Mouse (Mus musculus) regulatory T cell (primary cell): ENCODE data around the gene Adcy1.
"Not testable (repeated sequence)": the region's sequence is repeated elsewhere in the genome, so short reads cannot be mapped to it uniquely, and the experiment has no call there.

ENCODE experiments used
- in situ Hi-C: fragments of 300-600 bp; cut with MboI, MseI; formaldehyde crosslinking; loops from one replicate; pipeline ENCODE4 v1.15.1; 2025; ENCODE audit warnings: high pct_unique_total_duplicates

Gene Adcy1

DNA sequence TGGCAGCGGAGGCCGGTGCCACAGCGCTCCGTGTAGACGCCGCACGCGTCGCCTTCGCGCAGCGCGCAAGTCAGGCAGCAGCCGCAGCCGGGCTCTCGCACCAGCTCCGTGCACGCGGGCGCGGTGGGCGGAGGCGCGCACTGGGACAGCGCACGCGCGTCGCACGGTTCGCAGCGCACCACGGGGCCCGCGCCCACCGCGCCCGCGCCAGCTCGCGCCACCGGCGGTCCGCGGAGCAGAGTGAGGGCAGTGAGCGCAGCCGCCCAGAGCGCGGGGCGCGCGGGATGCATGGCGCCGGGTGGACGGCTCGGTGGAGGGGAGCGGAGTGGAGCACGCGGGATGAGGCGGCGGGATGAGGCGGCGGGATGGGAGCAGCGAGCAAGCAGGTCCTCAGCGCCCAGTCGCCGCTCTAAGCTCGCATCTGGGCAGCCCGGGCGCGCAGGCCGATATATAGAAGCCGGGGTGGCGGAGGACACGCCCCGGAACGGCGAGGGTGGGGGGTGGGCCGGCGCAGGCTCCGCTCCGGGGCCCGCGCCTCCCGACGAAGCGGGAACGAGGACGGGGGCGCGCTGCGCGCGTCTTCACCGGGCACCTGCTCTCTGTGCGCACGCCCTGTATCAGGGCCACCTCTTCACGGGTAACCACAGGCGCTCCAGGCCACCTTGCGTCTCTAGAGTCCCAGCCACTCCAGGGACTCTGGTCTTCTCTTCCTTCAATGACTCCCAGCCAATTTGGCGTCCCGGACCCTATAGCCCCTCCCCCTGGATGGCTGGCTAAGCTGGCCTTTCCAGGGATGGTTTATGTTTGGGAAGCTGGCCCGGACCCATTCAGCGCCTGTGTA lies 150.4 kb downstream of the Adcy1 start, which contains the start of gene Igfbp3:
TSS of gene Igfbp3 (minus strand) at position 423 of the 841 bp plus-strand sequence.
- in situ Hi-C loops, result loop anchor here (5.0 kb wide), 1 partner anchor 1194 kb away; no protein-coding TSS in a partner anchor

DNA sequence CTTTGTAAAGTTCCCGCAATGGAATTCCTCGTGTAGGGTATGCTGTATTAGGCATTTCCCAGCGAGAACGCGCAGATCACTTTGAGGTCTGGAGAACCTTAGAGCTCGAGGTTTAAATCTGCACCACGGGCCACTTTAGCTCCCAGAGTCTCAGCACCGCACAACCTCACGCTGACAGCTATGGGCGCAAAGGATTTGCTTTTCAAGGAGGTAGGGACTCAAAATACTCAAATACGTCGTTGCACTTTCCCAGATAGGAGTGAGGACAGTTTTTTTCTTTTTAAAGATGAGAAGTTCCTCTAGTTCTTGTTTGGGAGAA lies 151.0 kb downstream of the Adcy1 start:
- in situ Hi-C loops, result loop anchor here (5.0 kb wide), 1 partner anchor 1193 kb away; no protein-coding TSS in a partner anchor

DNA sequence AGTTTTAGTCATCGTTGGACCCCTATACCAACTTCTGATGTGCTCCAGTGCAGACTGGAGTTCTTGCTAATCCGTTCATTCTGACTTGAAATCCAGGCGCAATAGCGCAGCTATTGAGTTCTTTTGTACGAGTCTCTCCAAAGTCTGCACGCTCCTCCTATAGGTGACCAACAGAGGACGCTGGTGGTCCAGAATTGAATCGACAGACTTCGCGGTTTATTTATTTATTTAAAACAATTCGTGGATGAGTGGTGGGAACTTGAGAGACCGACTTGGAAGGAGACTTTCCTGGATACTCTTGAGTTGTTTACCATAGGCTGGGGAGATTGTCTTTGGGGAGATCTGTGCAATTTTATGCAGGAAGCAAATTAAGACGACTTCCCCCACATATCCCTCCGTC lies 151.5 kb downstream of the Adcy1 start:
- in situ Hi-C loops, result loop anchor here (5.0 kb wide), 1 partner anchor 1193 kb away; no protein-coding TSS in a partner anchor

DNA sequence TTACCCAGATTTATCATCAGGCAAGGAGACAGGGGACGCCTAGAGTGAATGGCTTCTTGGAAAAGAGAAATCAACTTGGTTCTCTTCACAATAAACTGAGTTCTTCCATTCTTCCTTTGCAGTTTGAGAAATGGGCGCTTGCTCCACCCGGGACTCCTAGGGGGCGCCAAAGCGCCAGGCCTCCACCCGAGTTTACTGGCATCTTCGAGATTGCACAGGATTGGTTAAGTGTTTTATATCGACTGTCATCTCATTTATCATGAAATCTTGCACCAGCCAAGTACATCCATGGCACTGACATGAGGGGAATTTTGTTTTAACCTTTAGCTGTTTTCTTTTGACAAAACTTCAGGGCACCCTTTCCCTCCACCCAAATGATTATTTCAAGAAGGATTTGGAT lies 152.4 kb downstream of the Adcy1 start:
- in situ Hi-C loops, result no loop called here

DNA sequence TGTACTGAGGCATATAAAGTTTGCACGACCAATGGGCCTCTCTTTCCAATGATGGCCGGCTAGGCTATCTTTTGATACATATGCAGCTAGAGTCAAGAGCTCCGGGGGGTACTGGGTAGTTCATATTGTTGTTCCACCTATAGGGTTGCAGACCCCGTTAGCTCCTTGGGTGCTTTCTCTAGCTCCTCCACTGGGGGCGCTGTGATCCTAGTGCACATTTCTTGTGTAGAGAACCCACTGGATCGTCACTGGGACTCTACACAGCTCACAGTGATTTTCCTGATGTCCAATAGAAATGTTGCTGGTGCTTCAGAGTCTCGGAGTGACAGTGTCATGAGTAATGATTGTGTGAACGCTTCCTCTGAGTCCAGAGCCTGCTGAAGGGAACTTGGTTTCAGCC lies 158.5 kb downstream of the Adcy1 start:
- in situ Hi-C loops, result not testable (repeated sequence)

DNA sequence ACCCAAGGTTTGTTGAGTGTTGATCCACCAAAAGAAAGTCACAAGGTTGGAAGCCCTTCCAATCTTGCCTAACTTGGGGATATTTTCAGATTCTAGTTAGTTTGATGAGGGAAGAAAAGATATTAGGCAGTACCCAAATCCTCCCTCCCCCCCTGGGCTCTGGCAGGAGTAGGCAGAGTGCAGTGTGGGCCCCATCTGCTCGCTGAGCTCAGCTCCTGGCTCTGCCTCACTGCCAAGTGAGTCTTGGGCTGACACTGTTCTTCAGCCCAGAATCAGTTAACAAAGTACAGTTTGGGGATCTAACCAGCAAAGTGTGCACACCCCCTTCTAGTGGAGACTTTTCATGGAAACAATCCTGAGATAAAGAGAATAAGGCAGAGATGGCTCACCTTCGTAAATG lies 162.9 kb downstream of the Adcy1 start:
- in situ Hi-C loops, result no loop called here

DNA sequence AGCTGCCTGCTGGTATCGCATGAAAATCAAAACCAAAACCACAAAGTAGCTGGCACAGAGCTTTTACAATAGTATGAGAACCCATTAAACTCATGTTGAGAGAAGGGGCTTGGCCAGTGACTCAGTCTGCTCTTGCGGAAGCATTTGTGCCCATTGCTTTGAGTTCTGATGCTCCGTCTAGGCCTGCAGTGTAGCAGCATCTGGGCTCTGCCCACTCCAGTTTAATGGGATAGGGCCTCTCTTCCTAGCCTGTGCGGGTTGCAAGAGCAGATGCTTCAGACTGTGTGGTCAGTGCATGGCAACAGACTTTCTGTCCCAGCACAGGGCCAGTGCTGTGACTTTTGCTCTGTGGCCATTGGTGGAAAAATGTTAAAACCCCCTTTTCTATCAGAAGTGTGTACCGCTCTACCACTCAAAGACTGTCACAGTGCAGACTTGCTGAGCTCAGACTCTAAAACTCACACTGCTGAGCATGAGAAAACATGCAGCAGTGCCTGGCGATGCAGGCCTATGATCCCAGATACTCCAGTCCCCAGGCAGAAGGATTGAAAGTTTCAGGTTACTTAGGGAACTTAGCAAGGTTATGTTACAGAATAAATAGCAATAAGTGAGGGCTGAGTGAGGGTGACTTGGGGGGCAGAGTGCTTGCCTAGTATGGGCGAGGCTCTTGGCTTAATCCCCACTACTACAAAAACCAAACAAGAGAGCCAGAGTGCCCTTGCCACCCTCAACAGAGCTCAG lies 163.7 kb downstream of the Adcy1 start:
- in situ Hi-C loops, result no loop called here

DNA sequence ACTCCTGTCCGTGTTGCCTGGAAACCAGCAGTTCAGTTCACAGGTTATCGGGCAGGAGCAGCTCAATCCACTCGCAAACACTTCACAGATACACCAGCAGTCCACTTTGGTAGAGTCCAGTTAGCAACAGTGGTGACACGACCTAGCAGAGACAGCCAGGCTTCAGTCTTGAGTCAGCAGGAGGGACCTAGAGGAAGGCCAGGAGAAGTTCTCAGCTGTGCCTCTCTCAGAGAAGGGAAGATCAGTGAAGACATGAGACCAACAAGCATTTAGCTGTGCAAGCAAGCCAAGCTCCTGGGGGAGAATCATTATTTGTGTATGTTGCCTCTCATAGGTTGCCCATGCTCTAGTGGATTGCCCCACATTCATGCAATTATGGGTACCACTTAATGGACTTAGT lies 164.8 kb downstream of the Adcy1 start:
- in situ Hi-C loops, result no loop called here
